Mouse (Mus musculus): ENCODE results near the gene Pnn. TPM values are rescaled to one million over a fixed set of nuclear protein-coding genes. Genes with fewer than 3 reads are reported as not detected.

Gene Pnn
- polyA plus RNA-seq, 1 experiment, result 89.4 TPM

GRCm38 (mm10) chr12:59077883-59078282 lies 11.2 kb downstream of the Pnn start:
- DNase-seq (ENCODE audit: low read depth), result no peak
- TF ChIP-seq POLR2A (IDR thresholded peaks at IDR 0.05; ENCODE audit: borderline replicate concordance, extremely low read depth, insufficient read depth, insufficient read length, poor library complexity, severe bottlenecking) (no peak), CTCF (IDR thresholded peaks at IDR 0.05; ENCODE audit: borderline replicate concordance, extremely low read depth, insufficient read depth, insufficient read length) (no peak)

GRCm38 (mm10) chr12:59080461-59080860 lies 13.8 kb downstream of the Pnn start:
- TF ChIP-seq POLR2A (IDR thresholded peaks at IDR 0.05; ENCODE audit: borderline replicate concordance, extremely low read depth, insufficient read depth, insufficient read length, poor library complexity, severe bottlenecking) (no peak), CTCF (IDR thresholded peaks at IDR 0.05; ENCODE audit: borderline replicate concordance, extremely low read depth, insufficient read depth, insufficient read length) (no peak)
- DNase-seq (ENCODE audit: low read depth), result no peak

GRCm38 (mm10) chr12:59084446-59084845 lies 17.8 kb downstream of the Pnn start:
- no peak for TF ChIP-seq POLR2A (IDR thresholded peaks at IDR 0.05; ENCODE audit: borderline replicate concordance, extremely low read depth, insufficient read depth, insufficient read length, poor library complexity, severe bottlenecking)
- TF ChIP-seq CTCF (IDR thresholded peaks at IDR 0.05; ENCODE audit: borderline replicate concordance, extremely low read depth, insufficient read depth, insufficient read length), result no peak
- DNase-seq (ENCODE audit: low read depth), result no peak

- TF ChIP-seq CTCF (IDR thresholded peaks at IDR 0.05; ENCODE audit: borderline replicate concordance, extremely low read depth, insufficient read depth, insufficient read length) (no peak), POLR2A (IDR thresholded peaks at IDR 0.05; ENCODE audit: borderline replicate concordance, extremely low read depth, insufficient read depth, insufficient read length, poor library complexity, severe bottlenecking) (no peak)
- no peak for DNase-seq (ENCODE audit: low read depth)
Measured at GRCm38 (mm10) chr12:59086171-59086570, 19.5 kb downstream of the Pnn start.

GRCm38 (mm10) chr12:59093543-59093942 lies 26.9 kb downstream of the Pnn start:
- DNase-seq (ENCODE audit: low read depth), result no peak
- TF ChIP-seq CTCF (IDR thresholded peaks at IDR 0.05; ENCODE audit: borderline replicate concordance, extremely low read depth, insufficient read depth, insufficient read length), result no peak
- no peak for TF ChIP-seq POLR2A (IDR thresholded peaks at IDR 0.05; ENCODE audit: borderline replicate concordance, extremely low read depth, insufficient read depth, insufficient read length, poor library complexity, severe bottlenecking)

- no peak for DNase-seq (ENCODE audit: low read depth)
- TF ChIP-seq POLR2A (IDR thresholded peaks at IDR 0.05; ENCODE audit: borderline replicate concordance, extremely low read depth, insufficient read depth, insufficient read length, poor library complexity, severe bottlenecking) (no peak), CTCF (IDR thresholded peaks at IDR 0.05; ENCODE audit: borderline replicate concordance, extremely low read depth, insufficient read depth, insufficient read length) (no peak)
Measured at GRCm38 (mm10) chr12:59095104-59096025, 28.7 kb downstream of the Pnn start, which contains the start of gene Mia2. Gene Mia2 (plus strand): TSS chr12:59095799.

GRCm38 (mm10) chr12:59104771-59105170 lies 38.1 kb downstream of the Pnn start:
- TF ChIP-seq CTCF (IDR thresholded peaks at IDR 0.05; ENCODE audit: borderline replicate concordance, extremely low read depth, insufficient read depth, insufficient read length) (no peak), POLR2A (IDR thresholded peaks at IDR 0.05; ENCODE audit: borderline replicate concordance, extremely low read depth, insufficient read depth, insufficient read length, poor library complexity, severe bottlenecking) (no peak)
- no peak for DNase-seq (ENCODE audit: low read depth)

- DNase-seq (ENCODE audit: low read depth), result no peak
- TF ChIP-seq POLR2A (IDR thresholded peaks at IDR 0.05; ENCODE audit: borderline replicate concordance, extremely low read depth, insufficient read depth, insufficient read length, poor library complexity, severe bottlenecking) (no peak), CTCF (IDR thresholded peaks at IDR 0.05; ENCODE audit: borderline replicate concordance, extremely low read depth, insufficient read depth, insufficient read length) (no peak)
Measured at GRCm38 (mm10) chr12:59105914-59106313, 39.2 kb downstream of the Pnn start.

- TF ChIP-seq POLR2A (IDR thresholded peaks at IDR 0.05; ENCODE audit: borderline replicate concordance, extremely low read depth, insufficient read depth, insufficient read length, poor library complexity, severe bottlenecking), result no peak
- TF ChIP-seq CTCF (IDR thresholded peaks at IDR 0.05; ENCODE audit: borderline replicate concordance, extremely low read depth, insufficient read depth, insufficient read length), result no peak
- DNase-seq (ENCODE audit: low read depth), result no peak
Measured at GRCm38 (mm10) chr12:59106491-59106890, 39.8 kb downstream of the Pnn start.

- no peak for DNase-seq (ENCODE audit: low read depth)
- TF ChIP-seq POLR2A (IDR thresholded peaks at IDR 0.05; ENCODE audit: borderline replicate concordance, extremely low read depth, insufficient read depth, insufficient read length, poor library complexity, severe bottlenecking) (no peak), CTCF (IDR thresholded peaks at IDR 0.05; ENCODE audit: borderline replicate concordance, extremely low read depth, insufficient read depth, insufficient read length) (no peak)
Measured at GRCm38 (mm10) chr12:59107926-59108325, 41.2 kb downstream of the Pnn start.

GRCm38 (mm10) chr12:59117184-59117583 lies 50.5 kb downstream of the Pnn start:
- no peak for TF ChIP-seq POLR2A (IDR thresholded peaks at IDR 0.05; ENCODE audit: borderline replicate concordance, extremely low read depth, insufficient read depth, insufficient read length, poor library complexity, severe bottlenecking)
- no peak for TF ChIP-seq CTCF (IDR thresholded peaks at IDR 0.05; ENCODE audit: borderline replicate concordance, extremely low read depth, insufficient read depth, insufficient read length)
- DNase-seq (ENCODE audit: low read depth), result peak; percentile 25

Other genes with a start within 250 kb of the Pnn start
- gene Sec23a, start 54.9 kb upstream of the Pnn start, polyA plus RNA-seq (2012; rRNA removed), result 54.5 and 67.7 TPM in 2 replicates
- 7.6 and 9.3 TPM in 2 replicates for gene Gemin2, start 53.5 kb upstream of the Pnn start, polyA plus RNA-seq (2012; rRNA removed)
- gene Trappc6b, start 5.4 kb upstream of the Pnn start, polyA plus RNA-seq (2012; rRNA removed), result 114 and 134 TPM in 2 replicates
- gene Mia2, start 28.9 kb downstream of the Pnn start, polyA plus RNA-seq (2012; rRNA removed), result 37.8 and 37.9 TPM in 2 replicates
- gene Fbxo33, start 152.8 kb downstream of the Pnn start, polyA plus RNA-seq (2012; rRNA removed), result 15.2 and 15.3 TPM in 2 replicates

All from brain, embryonic 14.5 days (tissue).